Mouse (Mus musculus) hindlimb bud, embryonic 11.5 days (tissue): ENCODE data around the gene Cfap206.
A peak's percentile ranks its signal among the peaks of the same experiment; 100 is the strongest.
"Not testable (repeated sequence)": the region's sequence is repeated elsewhere in the genome, so short reads cannot be mapped to it uniquely, and the experiment has no call there.

Experiments
- DNase-seq: peaks from one replicate; pipeline ENCODE4 v3.0.0-alpha.2; 2012; ENCODE audit warnings: low read depth, low spot score; ENCODE audit errors: extremely low spot score

The Cfap206 gene

DNA sequence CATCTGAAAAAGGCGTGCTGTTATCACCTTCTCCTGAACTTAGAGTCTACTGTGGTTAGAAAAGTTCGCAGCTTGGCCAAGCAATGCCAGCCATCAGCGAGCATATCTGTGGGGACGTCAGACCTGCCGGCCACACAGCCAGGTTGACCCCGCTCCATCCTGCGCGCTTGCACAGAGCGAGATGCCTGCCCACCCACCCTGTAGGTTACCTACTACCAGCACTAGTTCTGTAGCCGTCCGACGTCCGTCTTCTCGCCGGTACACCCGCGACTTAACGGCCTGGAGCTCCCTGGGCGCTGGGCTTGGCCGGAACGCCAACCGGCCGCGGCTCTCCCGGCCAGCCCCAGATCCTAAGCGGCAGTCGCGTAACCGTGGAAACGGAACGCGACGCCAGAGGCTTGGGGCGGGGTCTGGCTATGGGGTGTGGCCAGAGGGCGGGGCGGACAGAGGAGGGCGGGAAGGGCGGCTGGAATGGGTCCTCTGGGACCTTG lies at the start of gene Cfap206:
TSS of gene Cfap206 (minus strand) at position 356 of the 491 bp plus-strand sequence.
- DNase-seq: peak; percentile 39

GRCm38 (mm10) chr4:34777677-34778527 lies 47.9 kb upstream of the Cfap206 start, which contains the start of gene Smim8:
TSS of gene Smim8 (minus strand) at chr4:34778423.
- DNase-seq: peak; percentile 52

DNA sequence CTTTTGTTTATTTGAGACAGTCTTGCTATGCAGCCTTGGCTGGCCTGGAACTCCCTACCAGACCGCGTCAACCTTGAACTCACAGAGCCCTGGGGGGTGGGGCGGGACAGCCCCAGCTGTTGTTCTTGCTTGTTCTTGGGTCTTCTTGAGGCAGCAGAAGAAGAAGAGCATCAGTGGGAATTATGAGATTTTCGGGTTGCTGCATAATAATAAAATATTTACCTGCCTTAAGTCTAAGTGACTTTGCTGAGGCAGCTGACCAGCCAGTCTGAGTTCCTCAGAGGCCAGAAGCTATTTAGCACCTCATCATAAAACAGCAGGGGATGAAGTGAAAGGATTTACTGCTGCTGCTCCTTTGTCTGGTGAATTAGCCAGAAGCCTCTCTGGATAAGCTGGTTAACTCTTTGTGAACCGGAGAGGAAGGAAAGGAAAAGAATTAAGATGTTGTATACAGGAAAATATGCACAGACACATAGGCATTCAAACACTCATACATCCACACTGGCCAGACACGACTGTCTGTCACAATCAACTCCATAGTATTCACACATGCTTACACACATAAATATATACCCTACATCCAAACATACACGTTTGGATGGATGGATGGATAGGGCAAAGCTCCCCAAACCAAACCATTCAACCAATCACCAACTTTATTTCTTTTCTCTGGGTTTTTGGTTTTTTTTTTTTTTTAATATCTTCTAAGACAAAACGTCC lies 41.8 kb upstream of the Cfap206 start:
- peak; percentile 88 for DNase-seq

GRCm38 (mm10) chr4:34756163-34756562 lies 26.2 kb upstream of the Cfap206 start, which contains the start of gene Gm136:
TSS of gene Gm136 (minus strand) at chr4:34756263.
- no peak for DNase-seq

- no peak for DNase-seq
Observed at GRCm38 (mm10) chr4:34749236-34749635, 19.2 kb upstream of the Cfap206 start.

DNA sequence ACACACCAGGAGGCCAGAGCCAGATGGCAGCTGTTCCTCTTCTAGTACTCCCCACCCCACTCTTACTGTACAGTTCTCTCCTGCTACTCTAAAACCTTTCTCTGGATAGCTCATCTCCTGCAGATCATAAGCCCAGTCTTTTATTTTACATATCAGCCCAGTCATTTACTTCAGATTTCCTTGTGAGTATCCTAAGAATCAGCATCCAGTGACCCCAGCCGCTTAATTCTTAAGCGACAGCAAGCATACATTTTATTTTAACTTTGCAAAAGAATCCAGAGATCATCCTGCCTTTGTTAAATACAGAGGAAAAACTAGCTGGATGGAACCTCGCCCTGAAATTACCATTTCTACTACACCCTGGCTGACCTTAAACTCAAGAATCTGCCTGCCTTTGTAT lies 4.5 kb upstream of the Cfap206 start:
- DNase-seq: no peak

- DNase-seq: not testable (repeated sequence)
Observed at GRCm38 (mm10) chr4:34733415-34733814, 3.4 kb upstream of the Cfap206 start.

DNA sequence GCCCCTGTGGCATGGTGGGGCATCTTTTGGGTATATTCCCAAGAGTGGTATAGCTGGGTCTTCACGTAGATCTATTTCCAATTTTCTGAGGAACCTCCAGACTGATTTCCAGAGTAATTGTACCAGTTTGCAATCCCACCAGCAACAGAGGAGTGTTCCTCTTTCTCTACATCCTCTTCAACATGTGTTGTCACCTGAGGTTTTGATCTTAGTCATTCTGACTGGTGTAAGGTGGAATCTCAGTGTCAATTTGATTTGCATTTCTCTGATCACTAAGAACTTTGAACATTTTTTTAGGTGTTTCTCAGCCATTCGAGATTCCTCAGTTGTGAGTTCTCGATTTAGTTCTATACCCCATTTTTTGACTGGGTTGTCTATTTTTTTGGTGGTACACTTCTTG lies 4.3 kb downstream of the Cfap206 start:
- not testable (repeated sequence) for DNase-seq

DNA sequence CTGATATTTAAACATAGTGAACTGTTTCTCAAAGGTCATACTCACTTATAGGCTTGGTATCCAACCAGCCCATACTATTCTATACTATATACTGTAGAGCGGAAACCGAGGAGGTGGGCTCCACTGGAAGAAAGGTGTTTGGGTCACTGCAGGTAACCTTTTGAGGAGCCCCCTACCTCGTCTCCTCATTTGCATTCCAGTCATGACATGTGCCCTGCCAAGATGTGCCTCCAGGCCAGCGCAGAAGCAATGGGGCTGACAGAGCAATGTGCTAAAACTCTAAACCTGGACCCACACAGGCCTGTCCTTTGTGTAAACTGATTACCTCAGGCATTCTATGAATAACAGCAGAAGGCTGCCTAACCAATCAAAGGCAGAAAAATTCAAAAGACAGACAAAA lies 5.7 kb downstream of the Cfap206 start:
- no peak for DNase-seq

GRCm38 (mm10) chr4:34723186-34723585 lies 6.8 kb downstream of the Cfap206 start:
- no peak for DNase-seq

GRCm38 (mm10) chr4:34720127-34720895 lies 9.7 kb downstream of the Cfap206 start:
- no peak for DNase-seq

DNA sequence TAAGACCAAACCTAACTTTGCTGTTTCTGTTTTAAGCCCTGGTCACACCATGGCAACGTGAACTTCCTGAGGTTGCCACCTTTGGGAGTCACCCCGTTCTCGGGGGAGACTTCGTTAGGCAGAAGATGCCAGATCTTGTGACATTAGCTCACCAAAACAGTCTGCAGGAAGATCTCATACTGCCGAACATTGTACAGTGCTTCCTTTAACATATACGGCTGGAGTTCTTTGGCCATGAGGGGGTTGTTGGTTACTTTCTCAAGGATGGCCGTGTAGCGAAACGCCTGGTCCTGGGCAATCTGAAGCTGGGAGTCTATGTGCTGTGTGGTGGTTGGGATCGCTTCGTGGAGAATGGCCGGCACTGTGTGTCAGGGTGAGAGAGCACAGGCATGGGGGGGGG lies 10.6 kb downstream of the Cfap206 start:
- DNase-seq: no peak

DNA sequence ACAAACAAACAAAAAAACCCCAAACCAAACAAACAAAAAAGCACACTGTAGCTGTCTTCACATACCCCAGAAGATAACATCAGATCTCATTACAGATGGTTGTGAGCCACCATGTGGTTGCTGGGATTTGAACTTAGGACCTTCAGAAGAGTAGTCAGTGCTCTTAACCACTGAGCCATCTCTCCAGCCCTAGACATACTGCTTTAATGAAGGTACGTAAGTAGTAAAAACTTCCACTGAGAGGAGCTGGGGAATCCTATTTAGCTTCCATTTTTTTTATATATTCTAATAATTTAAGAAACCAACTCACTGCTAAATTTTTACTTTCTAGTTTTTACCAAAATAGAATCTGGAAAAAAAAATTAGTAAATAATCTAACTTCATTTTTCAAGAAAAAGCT lies 14.9 kb downstream of the Cfap206 start:
- no peak for DNase-seq

DNA sequence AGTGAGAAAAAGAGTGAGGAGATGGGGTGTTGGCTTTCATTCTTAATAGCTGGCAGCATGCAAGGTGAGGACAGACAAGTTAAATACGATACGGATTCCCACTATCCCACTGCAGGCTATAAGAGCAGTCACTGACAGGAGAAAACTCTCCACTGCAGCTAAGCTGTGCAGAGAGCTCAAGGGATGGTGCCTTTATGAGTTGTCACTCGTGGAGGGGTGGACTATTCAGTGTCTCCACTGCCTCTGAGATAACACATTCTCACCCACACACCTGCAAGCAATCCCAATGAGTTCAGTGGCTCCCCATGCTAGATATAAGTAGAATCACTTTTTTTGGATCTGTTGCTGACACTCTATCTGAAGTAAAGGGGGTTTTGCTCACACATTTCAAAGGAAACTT lies 21.9 kb downstream of the Cfap206 start:
- no peak for DNase-seq

DNA sequence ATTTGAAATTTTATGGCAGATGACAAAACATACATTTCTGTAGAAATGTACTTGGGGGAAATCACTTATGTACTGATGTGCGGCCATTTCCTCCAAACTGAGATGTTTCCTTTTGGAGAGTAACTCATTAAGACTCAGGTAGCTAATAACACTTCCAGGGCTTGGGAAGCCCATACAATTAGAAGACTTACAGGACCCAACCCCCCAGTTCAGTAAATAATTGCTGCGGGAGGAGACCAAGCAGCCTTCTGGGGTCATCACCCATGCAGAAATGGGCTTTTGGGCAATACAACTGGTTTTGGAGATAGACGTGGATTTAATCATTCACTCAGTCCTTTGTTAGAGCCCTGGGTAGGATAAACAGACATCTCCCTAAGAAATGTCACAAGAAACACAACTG lies 22.8 kb downstream of the Cfap206 start:
- no peak for DNase-seq

DNA sequence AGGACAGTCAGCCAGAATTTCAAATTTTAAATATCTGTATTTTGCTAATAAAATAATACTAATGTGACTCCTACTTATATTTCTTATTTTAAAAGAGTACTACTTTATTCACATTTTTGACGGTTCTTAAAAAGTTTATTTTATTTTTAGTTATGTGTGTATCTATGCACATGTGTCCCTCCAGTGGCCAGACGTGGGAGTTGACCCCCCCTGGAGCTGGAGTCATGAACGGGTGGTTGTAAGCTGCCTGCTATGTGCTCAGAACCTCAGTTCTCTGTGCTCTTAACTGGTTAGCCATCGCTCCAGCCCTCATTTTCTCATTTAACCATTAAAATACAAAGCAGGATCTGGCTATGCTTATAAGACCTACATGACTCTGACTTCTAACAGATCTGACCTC lies 27.0 kb downstream of the Cfap206 start:
- no peak for DNase-seq

GRCm38 (mm10) chr4:34702231-34702630 lies 27.8 kb downstream of the Cfap206 start:
- no peak for DNase-seq

DNA sequence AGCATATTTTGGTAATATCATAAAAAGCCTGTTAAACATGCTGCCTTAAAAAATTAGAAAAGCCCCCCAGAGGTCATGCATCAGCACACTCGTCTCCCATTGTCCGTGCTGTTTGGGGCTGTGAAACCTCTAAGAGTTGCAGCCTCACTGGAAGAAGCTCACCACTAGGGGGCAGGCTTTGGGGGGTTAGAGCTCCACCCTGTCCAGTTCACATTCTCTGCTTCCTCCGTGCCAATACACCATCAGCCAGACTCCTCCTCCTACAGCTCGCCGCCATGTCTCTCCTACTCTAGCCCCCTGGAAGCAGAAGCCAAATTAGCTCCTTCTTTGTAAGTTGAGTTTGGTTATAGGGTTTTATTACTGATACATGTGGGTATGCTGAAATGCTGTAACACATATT lies 28.5 kb downstream of the Cfap206 start:
- no peak for DNase-seq

- DNase-seq: no peak
Observed at GRCm38 (mm10) chr4:34688021-34688420, 42.0 kb downstream of the Cfap206 start.

GRCm38 (mm10) chr4:34686874-34687567 lies 43.0 kb downstream of the Cfap206 start, which contains the start of gene Slc35a1:
TSS of gene Slc35a1 (minus strand) at chr4:34687438.
- no peak for DNase-seq
